Mouse (Mus musculus): ENCODE results near the gene Rgs3.

DNA sequence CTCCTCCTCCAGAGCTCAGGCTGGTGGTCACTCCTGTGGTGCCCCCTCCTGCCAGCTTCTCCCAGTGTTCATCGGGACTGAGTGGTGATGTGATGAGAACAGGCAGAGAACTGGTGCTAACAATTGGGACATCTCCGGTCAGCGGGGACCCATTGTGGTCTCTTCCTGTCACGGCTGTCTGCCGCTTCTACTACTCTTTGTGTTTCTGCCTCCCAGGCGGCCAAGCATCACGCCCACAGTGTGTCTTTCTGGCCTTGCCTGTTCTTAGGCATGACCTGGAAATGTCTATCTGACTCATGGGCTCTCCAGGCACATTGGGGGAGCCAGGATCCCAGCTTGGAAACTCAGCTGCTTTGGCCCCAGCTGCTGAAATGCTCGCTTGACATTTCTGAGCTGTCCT, 83.8 kb downstream of the Rgs3 start:
- TF ChIP-seq CTCF (IDR thresholded peaks at IDR 0.05; ENCODE audit: low read depth) = no peak
- TF ChIP-seq EP300 (IDR thresholded peaks at IDR 0.05; ENCODE audit: low read depth) = no peak

Measured in heart, postnatal 0 days (tissue).